Mouse (Mus musculus) adrenal gland, postnatal 36 days (tissue): ENCODE results near the gene Gm49027. TPM values are rescaled to one million over a fixed set of nuclear protein-coding genes. Genes with fewer than 3 reads are reported as not detected.

Experiments
- DNase-seq, 2 experiments: peaks; one replicate each; pipeline ENCODE4 v3.0.0; 2021; ENCODE audit warnings: mixed read lengths in 1 of 2
- microRNA-seq: library from miRNA; unstranded; fragments of <30 nt; microRNA quantifications from one replicate; pipeline ENCODE4 v1.2.0, GENCODE M21; 2021
- total RNA-seq, 2 experiments: library from RNA; stranded (reverse); gene quantifications; 2 replicates each; pipeline ENCODE4 v1.2.3; 2021

Gene Gm49027
- total RNA-seq, 2 experiments from 2014 or later = 7.7 to 9.4 TPM

- no peak for DNase-seq
Measured at GRCm38 (mm10) chr5:123501973-123502372, 23.3 kb downstream of the Gm49027 start.

GRCm38 (mm10) chr5:123499717-123500116 lies 25.6 kb downstream of the Gm49027 start:
- peak; percentile 53 to 61 for DNase-seq

- DNase-seq = no peak
Measured at GRCm38 (mm10) chr5:123489935-123490334, 35.4 kb downstream of the Gm49027 start.

DNA sequence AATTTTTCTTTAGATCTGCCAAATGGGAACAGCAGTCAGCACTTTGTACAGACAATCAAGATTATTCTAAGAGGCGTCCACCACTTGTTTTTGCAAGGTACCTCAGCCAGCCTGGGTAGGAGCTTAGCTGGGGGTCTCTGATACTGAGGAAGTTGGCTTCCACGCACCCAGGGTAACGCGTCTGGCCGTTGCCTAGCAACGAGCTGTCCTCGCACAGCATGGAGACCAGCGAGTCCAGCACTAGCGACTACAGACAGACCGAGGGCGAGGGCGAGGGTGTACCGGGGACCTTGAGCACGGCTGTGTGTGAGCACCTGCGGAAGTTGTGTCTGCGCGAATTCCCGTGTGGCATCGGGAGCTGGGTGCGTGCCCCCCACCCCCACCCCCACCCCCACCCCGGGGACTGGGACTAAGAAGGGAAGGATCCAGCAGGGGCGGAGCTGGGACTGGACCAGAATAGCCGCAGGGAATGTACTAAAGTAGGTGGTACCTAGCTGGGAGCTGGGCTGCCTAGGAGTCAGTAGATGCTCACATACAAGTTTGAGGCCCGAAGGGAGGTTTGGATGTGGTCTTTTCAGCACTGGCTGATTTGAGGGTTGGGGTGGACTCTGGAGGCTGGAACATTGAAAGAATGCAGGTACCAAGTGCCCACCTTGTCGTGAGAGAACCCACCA lies 36.0 kb downstream of the Gm49027 start, which contains the start of the genes Lrrc43 and Il31:
Gene Lrrc43 (plus strand): TSS at position 194 of the 674 bp plus-strand sequence.
Gene Il31 (minus strand): TSS at position 378 of the 674 bp plus-strand sequence.
- DNase-seq = no peak

- DNase-seq = no peak
Measured at GRCm38 (mm10) chr5:123487659-123488395, 37.5 kb downstream of the Gm49027 start.

GRCm38 (mm10) chr5:123473817-123474216 lies 51.5 kb downstream of the Gm49027 start:
- DNase-seq = no peak

GRCm38 (mm10) chr5:123470784-123471400 lies 54.4 kb downstream of the Gm49027 start:
- DNase-seq = no peak

DNA sequence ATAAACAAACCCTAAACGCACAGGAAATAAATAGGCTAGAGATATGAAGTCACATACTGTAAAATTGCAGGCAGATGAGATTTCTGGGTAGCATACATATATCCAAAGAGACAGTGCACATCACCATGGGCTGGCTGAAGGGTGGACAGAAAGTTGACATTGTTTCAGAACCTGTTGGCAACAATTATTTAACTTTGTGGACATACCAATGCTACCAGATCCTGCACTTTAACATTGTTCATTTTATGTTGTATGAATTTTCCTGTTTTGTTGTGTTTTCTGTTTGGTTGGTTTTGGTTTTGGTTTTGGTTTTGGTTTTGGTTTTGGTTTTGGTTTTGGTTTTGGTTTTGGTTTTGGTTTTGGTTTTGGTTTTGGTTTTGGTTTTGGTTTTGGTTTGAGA lies 60.6 kb downstream of the Gm49027 start:
- DNase-seq = no peak

Small RNA genes within 50 kb of the gene (microRNA-seq; reads per million reads assigned to microRNA genes)
- 5.0 reads per million, percentile 13 among the genes with 10 or more reads in this experiment for gene Mir7647

Other genes with a start within 250 kb of the Gm49027 start
- gene Bcl7a, start 181.7 kb downstream of the Gm49027 start, total RNA-seq = 10 to 100 TPM in 1 of 2 experiments, 1 to 10 TPM in 1; 7.0 to 10.1 TPM
- 10 to 100 TPM; 22.7 to 25.9 TPM for gene Mlxip, start 130.7 kb downstream of the Gm49027 start, total RNA-seq
- not detected for gene Lrrc43, start 36.2 kb downstream of the Gm49027 start, total RNA-seq
- gene Il31, start 36.0 kb downstream of the Gm49027 start, total RNA-seq = not detected
- gene B3gnt4, start 15.0 kb downstream of the Gm49027 start, total RNA-seq = under 1 TPM; 0.26 to 0.36 TPM
- gene Diablo, start 1.3 kb downstream of the Gm49027 start, total RNA-seq = 10 to 100 TPM; 75.7 to 76.8 TPM
- 10 to 100 TPM; 37.4 to 43.4 TPM for gene Vps33a, start 47.5 kb upstream of the Gm49027 start, total RNA-seq
- gene Clip1, start 159.1 kb upstream of the Gm49027 start, total RNA-seq = 10 to 100 TPM; 70.7 to 75.3 TPM
- gene Zcchc8, start 195.6 kb upstream of the Gm49027 start, total RNA-seq = 10 to 100 TPM; 37.1 to 44.4 TPM
- gene Rsrc2, start 223.9 kb upstream of the Gm49027 start, total RNA-seq = 10 to 100 TPM; 65.6 to 81.8 TPM
- 1 to 10 TPM; 1.4 to 4.0 TPM for gene Kntc1, start 224.2 kb upstream of the Gm49027 start, total RNA-seq